Mouse (Mus musculus) stomach, embryonic 16.5 days (tissue): ENCODE measurements around the gene Hoxc6. TPM values are rescaled to one million over a fixed set of nuclear protein-coding genes. Genes with fewer than 3 reads are reported as not detected.

Experiments used
- ATAC-seq: fragments of 200-750 bp; cut with Nextera tagmentation; 2 replicates; pipeline ENCODE4 v1.8.0; 2017; ENCODE audit warnings: moderate number of reproducible peaks, moderate TSS enrichment; ENCODE audit not compliant: insufficient read depth, low FRiP score
- H3K27ac ChIP-seq: fragments of 300-500 bp; sonication (generic); 2 replicates; pipeline ENCODE4 v1.5.1; 2014; ENCODE audit warnings: low read length
- H3K27me3 ChIP-seq: fragments of 300-500 bp; sonication (generic); 2 replicates; pipeline ENCODE4 v1.6.1; 2014; ENCODE audit warnings: low read length, control low read depth, mixed read lengths; ENCODE audit not compliant: control insufficient read depth, insufficient read depth
- H3K36me3 ChIP-seq: fragments of 300-500 bp; sonication (generic); 2 replicates; pipeline ENCODE4 v1.6.1; 2014; ENCODE audit warnings: low read length; ENCODE audit not compliant: control insufficient read depth, insufficient read depth
- H3K4me1 ChIP-seq: fragments of 300-500 bp; sonication (generic); 2 replicates; pipeline ENCODE4 v1.6.1; 2014; ENCODE audit warnings: low read length, control low read depth, mixed read lengths; ENCODE audit not compliant: control insufficient read depth, insufficient read depth
- H3K4me2 ChIP-seq: fragments of 300-500 bp; sonication (generic); 2 replicates; pipeline ENCODE4 v1.6.1; 2014; ENCODE audit warnings: low read depth, low read length, mixed read lengths
- H3K4me3 ChIP-seq: fragments of 300-500 bp; sonication (generic); replicated peaks from 2 replicates; pipeline ENCODE4 v1.5.1; 2014; ENCODE audit warnings: mild to moderate bottlenecking, low read length
- H3K9ac ChIP-seq: fragments of 300-500 bp; sonication (generic); 2 replicates; pipeline ENCODE4 v1.6.1; 2014; ENCODE audit warnings: low read length
- H3K9me3 ChIP-seq: fragments of 300-500 bp; sonication (generic); replicated peaks from 2 replicates; pipeline ENCODE4 v1.6.1; 2016; ENCODE audit warnings: low read length, control low read depth; ENCODE audit not compliant: control insufficient read depth
- WGBS: fragments of 180-500 bp; shearing (Covaris S2); extraction: QIAGEN DNeasy Blood & Tissue Kit; methylation state at CpG from one replicate; pipeline ENCODE4 v1.1.7; 2014; 5-methylcytosine and 5-hydroxymethylcytosine counted together
- polyA plus RNA-seq: library from polyadenylated mRNA; unstranded; fragments of >200 nt; fragmentation: Nextera tagmentation; extraction: Ambion mirVana; gene quantifications from 2 replicates; pipeline ENCODE4 v1.2.1, GENCODE M21; 2015

The Hoxc6 gene
- polyA plus RNA-seq, 1 experiment from 2014 or later = 3.3 TPM

GRCm38 (mm10) chr15:102959663-102960191 is 38.3 kb upstream of the Hoxc6 start:
- Histone ChIP-seq H3K4me2 (no peak overlapping the region), H3K9me3 (no peaks in the 10 kb centered on the region), H3K4me1 (no peaks in the 10 kb centered on the region), H3K27ac (no peak overlapping the region), H3K27me3 (peaks cover 91% of the 10 kb centered on the region), H3K9ac (no peak overlapping the region), H3K4me3 (no peak overlapping the region), H3K36me3 (no peaks in the 10 kb centered on the region)
- 1% methylated on average over 13 of the region's 13 CpGs for WGBS
- ATAC-seq = no peak

DNA sequence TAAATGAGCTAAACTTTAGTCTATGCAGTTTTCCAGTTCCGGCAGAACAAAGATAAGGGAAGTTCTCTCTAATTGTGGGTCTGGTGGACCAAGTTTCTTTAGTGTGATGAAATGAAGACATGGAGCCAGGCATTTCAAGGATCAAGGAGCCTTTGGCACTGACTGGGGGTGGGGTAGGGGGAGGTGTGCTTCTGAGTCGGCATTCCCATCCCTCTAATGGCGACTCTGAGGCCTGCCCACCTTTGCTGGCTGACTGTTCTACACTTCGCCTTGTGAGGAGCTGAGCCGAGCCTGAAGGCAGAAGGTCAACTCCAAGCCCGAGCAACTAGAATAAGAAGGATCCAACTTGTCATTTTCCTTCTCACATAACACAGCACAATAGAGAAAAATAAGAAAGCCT is 36.3 kb upstream of the Hoxc6 start:
- Histone ChIP-seq H3K27ac (no peak overlapping the region), H3K9me3 (no peaks in the 10 kb centered on the region), H3K4me2 (no peak overlapping the region), H3K9ac (no peak overlapping the region), H3K4me1 (no peaks in the 10 kb centered on the region), H3K36me3 (no peaks in the 10 kb centered on the region), H3K27me3 (peaks cover 91% of the 10 kb centered on the region), H3K4me3 (no peak overlapping the region)
- WGBS = 3% methylated on average over 6 of the region's 6 CpGs
- ATAC-seq = no peak

DNA sequence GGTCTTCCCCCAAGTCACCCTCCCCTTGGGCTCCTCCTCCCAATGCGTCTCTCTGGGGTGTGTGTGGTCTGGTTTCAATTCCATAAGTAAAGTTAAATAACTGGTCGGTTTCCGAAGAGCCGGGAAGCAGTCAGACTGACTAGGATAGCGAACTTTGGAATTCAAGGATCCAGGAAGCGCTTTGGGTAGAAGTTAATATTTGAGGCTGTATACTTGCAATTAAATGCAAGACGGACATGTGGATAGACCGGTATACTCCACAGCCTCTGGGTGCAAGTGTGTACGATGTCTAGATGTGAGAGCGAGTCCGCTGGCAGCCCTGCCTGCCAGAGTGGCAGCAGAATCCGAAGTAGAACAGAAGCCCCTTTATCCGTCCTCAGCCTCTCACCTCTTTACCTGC is 35.6 kb upstream of the Hoxc6 start:
- no peak overlapping the region for H3K4me3 ChIP-seq
- 2% methylated on average over 13 of the region's 13 CpGs for WGBS
- ATAC-seq = no peak
- no peak overlapping the region for H3K4me2 ChIP-seq
- H3K36me3 ChIP-seq = no peaks in the 10 kb centered on the region
- H3K27ac ChIP-seq = no peak overlapping the region
- H3K9ac ChIP-seq = no peak overlapping the region
- peaks cover 91% of the 10 kb centered on the region for H3K27me3 ChIP-seq
- no peaks in the 10 kb centered on the region for H3K9me3 ChIP-seq
- H3K4me1 ChIP-seq = no peaks in the 10 kb centered on the region

- Histone ChIP-seq H3K4me2 (no peak overlapping the region), H3K4me1 (no peaks in the 10 kb centered on the region), H3K27ac (no peak overlapping the region), H3K9me3 (no peaks in the 10 kb centered on the region), H3K9ac (no peak overlapping the region), H3K36me3 (no peaks in the 10 kb centered on the region), H3K4me3 (no peak overlapping the region), H3K27me3 (peaks cover 89% of the 10 kb centered on the region)
- 4% methylated on average over 8 of the region's 8 CpGs for WGBS
- ATAC-seq = no peak
Observed at GRCm38 (mm10) chr15:102963259-102963658, 34.8 kb upstream of the Hoxc6 start.

DNA sequence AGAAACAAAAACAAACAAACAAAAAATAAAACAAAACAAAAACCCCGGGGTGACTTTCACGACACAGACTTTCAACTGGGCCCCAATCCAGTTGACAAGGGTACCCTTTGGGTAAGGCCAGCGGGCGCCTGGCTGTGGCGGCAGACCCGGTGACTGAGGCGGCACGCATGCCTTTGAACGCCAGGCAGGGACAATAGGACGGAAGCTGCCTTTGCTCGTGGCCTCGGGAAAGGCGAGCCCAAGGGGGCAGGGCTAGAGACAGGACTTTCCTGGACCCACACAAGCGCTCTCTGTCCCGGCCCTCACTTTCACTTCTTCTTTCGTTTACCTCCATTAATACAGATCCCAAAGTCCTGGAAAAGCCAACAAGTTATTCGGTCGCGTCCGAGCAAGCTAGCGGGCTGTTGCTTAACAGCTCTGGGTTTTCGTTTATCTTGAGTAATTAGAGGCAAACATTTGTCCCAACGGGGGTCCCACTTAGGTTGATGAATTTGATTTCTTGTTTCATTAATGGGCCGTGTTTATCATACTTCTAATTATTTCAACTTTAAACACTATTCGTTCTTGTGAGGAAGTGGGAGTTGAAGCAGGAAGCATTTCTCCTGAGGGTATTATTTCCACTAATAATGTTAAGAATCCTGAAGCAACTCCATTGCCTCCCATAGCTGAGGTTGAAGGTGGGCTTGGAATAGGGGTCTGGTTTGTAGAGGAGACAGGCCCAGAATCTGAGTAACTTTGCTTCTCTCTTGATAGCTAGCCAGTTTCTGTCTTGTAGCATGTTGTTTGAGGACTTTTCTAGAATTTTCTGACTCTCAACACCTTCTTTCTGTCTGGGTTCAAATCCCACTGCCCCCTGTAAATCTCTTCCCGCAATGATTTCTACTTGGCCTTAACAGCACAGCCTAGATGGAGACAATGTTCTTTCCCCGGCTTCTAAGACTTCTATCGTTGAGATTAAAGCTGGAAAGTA is 34.1 kb upstream of the Hoxc6 start:
- Histone ChIP-seq H3K9ac (no peak overlapping the region), H3K36me3 (no peaks in the 10 kb centered on the region), H3K9me3 (no peaks in the 10 kb centered on the region), H3K4me2 (no peak overlapping the region), H3K27ac (no peak overlapping the region), H3K4me1 (no peaks in the 10 kb centered on the region), H3K4me3 (no peak overlapping the region), H3K27me3 (peaks cover 90% of the 10 kb centered on the region)
- no peak for ATAC-seq
- 3% methylated on average over 28 of the region's 28 CpGs for WGBS

DNA sequence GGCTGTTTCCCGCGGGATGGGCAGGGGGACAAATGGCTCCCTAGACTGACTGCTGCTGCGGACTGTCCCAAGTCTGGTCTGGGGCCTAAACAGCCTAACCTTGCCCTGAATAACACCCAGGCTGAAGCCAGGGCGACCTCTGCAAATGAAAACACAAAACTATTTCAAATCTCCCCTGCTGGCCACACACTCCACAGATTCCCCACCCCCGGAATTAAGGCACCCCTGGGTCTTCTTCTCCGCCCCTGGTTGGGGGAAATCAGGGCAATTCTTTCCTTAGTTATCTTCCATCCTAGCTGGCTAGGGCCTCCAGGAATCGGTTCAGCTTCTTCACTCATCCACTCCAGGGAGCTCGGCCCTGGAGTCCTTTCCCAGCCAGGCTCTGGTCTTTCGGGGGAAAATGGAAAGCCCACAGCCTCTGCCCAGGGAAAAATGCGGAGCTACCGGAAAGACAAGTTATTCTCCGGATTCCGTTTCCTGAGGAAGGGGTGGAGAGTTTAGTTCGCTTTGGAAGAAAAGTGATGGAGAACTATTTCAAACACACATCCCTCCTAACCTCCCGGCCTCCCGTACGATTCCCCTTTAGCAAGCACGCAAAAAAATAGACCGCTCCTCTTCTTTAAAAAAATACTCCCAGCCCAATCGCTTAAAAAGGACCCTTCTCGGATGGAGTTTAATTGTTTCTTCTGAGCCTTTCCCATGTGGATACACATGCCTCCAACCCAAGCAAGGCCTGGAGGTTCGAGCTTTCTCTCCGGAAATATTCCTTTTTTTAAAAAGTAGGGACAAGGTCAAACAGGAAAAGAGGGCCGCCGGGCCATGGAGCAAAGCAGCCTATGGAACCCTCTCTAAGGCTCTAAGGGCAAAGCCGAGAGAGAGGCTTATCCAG is 32.8 kb upstream of the Hoxc6 start:
- 6% methylated on average over 26 of the region's 26 CpGs for WGBS
- H3K27me3 ChIP-seq = peaks cover 93% of the 10 kb centered on the region
- no peak overlapping the region for H3K4me3 ChIP-seq
- no peaks in the 10 kb centered on the region for H3K9me3 ChIP-seq
- ATAC-seq = no peak
- H3K27ac ChIP-seq = no peak overlapping the region
- H3K9ac ChIP-seq = no peak overlapping the region
- no peak overlapping the region for H3K4me2 ChIP-seq
- H3K36me3 ChIP-seq = no peaks in the 10 kb centered on the region
- H3K4me1 ChIP-seq = no peaks in the 10 kb centered on the region

- H3K36me3 ChIP-seq = no peaks in the 10 kb centered on the region
- H3K27ac ChIP-seq = no peak overlapping the region
- 4% methylated on average over 29 of the region's 30 CpGs for WGBS
- peak; percentile 50; the same call in 1 of the 2 replicates for ATAC-seq
- H3K4me3 ChIP-seq = peak overlapping the region; percentile 4; the same call in 1 of the 2 replicates
- no peaks in the 10 kb centered on the region for H3K4me1 ChIP-seq
- H3K9ac ChIP-seq = no peak overlapping the region
- peaks cover 93% of the 10 kb centered on the region for H3K27me3 ChIP-seq
- no peaks in the 10 kb centered on the region for H3K9me3 ChIP-seq
- peak overlapping the region; percentile 33; the same call in 1 of the 2 replicates for H3K4me2 ChIP-seq
Observed at GRCm38 (mm10) chr15:102965892-102966775, 31.9 kb upstream of the Hoxc6 start.

DNA sequence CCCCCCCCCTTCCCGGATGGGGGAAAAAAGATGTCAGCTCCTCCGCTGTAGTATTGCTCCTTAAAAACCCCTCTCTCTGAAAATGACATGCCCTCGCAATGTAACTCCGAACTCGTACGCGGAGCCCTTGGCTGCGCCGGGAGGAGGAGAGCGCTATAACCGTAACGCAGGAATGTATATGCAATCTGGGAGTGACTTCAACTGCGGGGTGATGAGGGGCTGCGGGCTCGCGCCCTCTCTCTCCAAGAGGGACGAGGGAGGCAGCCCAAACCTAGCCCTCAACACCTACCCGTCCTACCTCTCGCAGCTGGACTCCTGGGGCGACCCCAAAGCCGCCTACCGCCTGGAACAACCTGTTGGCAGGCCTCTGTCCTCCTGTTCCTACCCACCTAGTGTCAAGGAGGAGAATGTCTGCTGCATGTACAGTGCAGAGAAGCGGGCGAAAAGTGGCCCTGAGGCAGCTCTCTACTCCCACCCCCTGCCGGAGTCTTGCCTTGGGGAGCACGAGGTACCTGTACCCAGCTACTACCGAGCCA is 31.2 kb upstream of the Hoxc6 start, which contains the start of gene Hoxc10:
Gene Hoxc10, plus strand, starts transcription at position 21 of the 536 bp plus-strand sequence.
- no peak within 1 kb of the TSS for H3K9ac ChIP-seq
- peaks cover 93% of the 10 kb centered on the region for H3K27me3 ChIP-seq

More for the DNA sequence above, 31.2 kb upstream of the Hoxc6 start, which contains the start of gene Hoxc10:
- 2% methylated on average over 27 of the region's 27 CpGs for WGBS
- Histone ChIP-seq H3K36me3 (no peaks in the 10 kb centered on the region), H3K27ac (no peak within 1 kb of the TSS), H3K4me3 (peak within 1 kb of the TSS; percentile 4; the same call in 1 of the 2 replicates), H3K4me1 (no peaks in the 10 kb centered on the region), H3K9me3 (no peaks in the 10 kb centered on the region), H3K4me2 (peak within 1 kb of the TSS; percentile 33; the same call in 1 of the 2 replicates)
- no peak for ATAC-seq
